Mouse (Mus musculus): ENCODE measurements around the gene Fbxl17. TPM values are rescaled to one million over a fixed set of nuclear protein-coding genes. Genes with fewer than 3 reads are reported as not detected.

Fbxl17 gene
- total and polyA plus RNA-seq, 2 experiments from 2014 or later, result 13.1 to 22.3 TPM

- ATAC-seq (no peak), DNase-seq (ENCODE audit: low spot score) (no peak)
- H3K4me2 ChIP-seq (ENCODE audit: low read depth, low read length), result no peak overlapping the region
- WGBS, result 76% methylated on average over 2 of the region's 2 CpGs
- H3K9me3 ChIP-seq (ENCODE audit: low read length), result no peaks in the 10 kb centered on the region
- no peak overlapping the region for H3K9ac ChIP-seq (replicated peaks; ENCODE audit: low read length)
- H3K27ac ChIP-seq, result no peak overlapping the region
- no peaks in the 10 kb centered on the region for H3K4me1 ChIP-seq (ENCODE audit: insufficient read depth, low read length)
- no peak overlapping the region for H3K4me3 ChIP-seq (ENCODE audit: low read length)
- no peaks in the 10 kb centered on the region for H3K27me3 ChIP-seq (ENCODE audit: insufficient read depth, low read length)
- TF ChIP-seq CTCF (IDR thresholded peaks at IDR 0.05; ENCODE audit: low read depth), result no peak
- no peaks in the 10 kb centered on the region for H3K36me3 ChIP-seq (ENCODE audit: insufficient read depth, low read length)
Measured at GRCm38 (mm10) chr17:63280990-63281389, 218.8 kb downstream of the Fbxl17 start.

GRCm38 (mm10) chr17:63279144-63279543 is 220.7 kb downstream of the Fbxl17 start:
- Histone ChIP-seq H3K27me3 (ENCODE audit: insufficient read depth, low read length) (no peaks in the 10 kb centered on the region), H3K27ac (no peak overlapping the region), H3K9me3 (ENCODE audit: low read length) (no peaks in the 10 kb centered on the region), H3K4me1 (ENCODE audit: insufficient read depth, low read length) (no peaks in the 10 kb centered on the region), H3K36me3 (ENCODE audit: insufficient read depth, low read length) (no peaks in the 10 kb centered on the region), H3K4me3 (ENCODE audit: low read length) (no peak overlapping the region), H3K9ac (replicated peaks; ENCODE audit: low read length) (no peak overlapping the region), H3K4me2 (ENCODE audit: low read depth, low read length) (no peak overlapping the region)
- no peak for ATAC-seq
- DNase-seq (ENCODE audit: low spot score), result no peak
- 76% methylated on average over 4 of the region's 4 CpGs for WGBS
- no peak for TF ChIP-seq CTCF (IDR thresholded peaks at IDR 0.05; ENCODE audit: low read depth)

- H3K36me3 ChIP-seq (ENCODE audit: insufficient read depth, low read length), result no peaks in the 10 kb centered on the region
- ATAC-seq, result no peak
- H3K9me3 ChIP-seq (ENCODE audit: low read length), result no peaks in the 10 kb centered on the region
- no peak overlapping the region for H3K4me3 ChIP-seq (ENCODE audit: low read length)
- no peak overlapping the region for H3K4me2 ChIP-seq (ENCODE audit: low read depth, low read length)
- 0 out of 2 replicates have a peak, but pooled peaks cover 6% of the 10 kb centered on the region for H3K4me1 ChIP-seq (ENCODE audit: insufficient read depth, low read length)
- no peaks in the 10 kb centered on the region for H3K27me3 ChIP-seq (ENCODE audit: insufficient read depth, low read length)
- DNase-seq (ENCODE audit: low spot score), result no peak
- no peak for TF ChIP-seq CTCF (IDR thresholded peaks at IDR 0.05; ENCODE audit: low read depth)
- H3K27ac ChIP-seq, result no peak overlapping the region
- 81% methylated on average over 2 of the region's 2 CpGs for WGBS
- H3K9ac ChIP-seq (replicated peaks; ENCODE audit: low read length), result no peak overlapping the region
Measured at GRCm38 (mm10) chr17:63273353-63273752, 226.5 kb downstream of the Fbxl17 start.

GRCm38 (mm10) chr17:63272914-63273313 is 226.9 kb downstream of the Fbxl17 start:
- 0 out of 2 replicates have a peak, but pooled peaks have one; percentile 9 for TF ChIP-seq CTCF (IDR thresholded peaks at IDR 0.05; ENCODE audit: low read depth)
- H3K27me3 ChIP-seq (ENCODE audit: insufficient read depth, low read length), result no peaks in the 10 kb centered on the region
- no peak overlapping the region for H3K27ac ChIP-seq
- H3K4me1 ChIP-seq (ENCODE audit: insufficient read depth, low read length), result 0 out of 2 replicates have a peak, but pooled peaks cover 6% of the 10 kb centered on the region
- no peaks in the 10 kb centered on the region for H3K9me3 ChIP-seq (ENCODE audit: low read length)
- no peak overlapping the region for H3K4me3 ChIP-seq (ENCODE audit: low read length)
- DNase-seq (ENCODE audit: low spot score) (no peak), ATAC-seq (no peak)
- H3K4me2 ChIP-seq (ENCODE audit: low read depth, low read length), result no peak overlapping the region
- no peaks in the 10 kb centered on the region for H3K36me3 ChIP-seq (ENCODE audit: insufficient read depth, low read length)
- H3K9ac ChIP-seq (replicated peaks; ENCODE audit: low read length), result no peak overlapping the region

- no peak for TF ChIP-seq CTCF (IDR thresholded peaks at IDR 0.05; ENCODE audit: low read depth)
- no peaks in the 10 kb centered on the region for H3K9me3 ChIP-seq (ENCODE audit: low read length)
- WGBS, result 81% methylated on average over 6 of the region's 6 CpGs
- 0 out of 2 replicates have a peak, but pooled peaks cover 6% of the 10 kb centered on the region for H3K4me1 ChIP-seq (ENCODE audit: insufficient read depth, low read length)
- no peak overlapping the region for H3K4me3 ChIP-seq (ENCODE audit: low read length)
- no peak for ATAC-seq
- H3K9ac ChIP-seq (replicated peaks; ENCODE audit: low read length), result no peak overlapping the region
- no peaks in the 10 kb centered on the region for H3K36me3 ChIP-seq (ENCODE audit: insufficient read depth, low read length)
- no peak overlapping the region for H3K27ac ChIP-seq
- DNase-seq (ENCODE audit: low spot score), result no peak
- no peaks in the 10 kb centered on the region for H3K27me3 ChIP-seq (ENCODE audit: insufficient read depth, low read length)
- no peak overlapping the region for H3K4me2 ChIP-seq (ENCODE audit: low read depth, low read length)
Measured at GRCm38 (mm10) chr17:63271000-63271399, 228.8 kb downstream of the Fbxl17 start.

- DNase-seq (ENCODE audit: low spot score), result no peak
- H3K4me1 ChIP-seq (ENCODE audit: insufficient read depth, low read length), result 0 out of 2 replicates have a peak, but pooled peaks cover 6% of the 10 kb centered on the region
- H3K4me2 ChIP-seq (ENCODE audit: low read depth, low read length), result no peak overlapping the region
- no peak overlapping the region for H3K9ac ChIP-seq (replicated peaks; ENCODE audit: low read length)
- H3K27ac ChIP-seq, result no peak overlapping the region
- no peak overlapping the region for H3K4me3 ChIP-seq (ENCODE audit: low read length)
- ATAC-seq, result no peak
- WGBS, result 82% methylated on average over 5 of the region's 5 CpGs
- no peaks in the 10 kb centered on the region for H3K9me3 ChIP-seq (ENCODE audit: low read length)
- TF ChIP-seq CTCF (IDR thresholded peaks at IDR 0.05; ENCODE audit: low read depth), result no peak
- no peaks in the 10 kb centered on the region for H3K27me3 ChIP-seq (ENCODE audit: insufficient read depth, low read length)
- no peaks in the 10 kb centered on the region for H3K36me3 ChIP-seq (ENCODE audit: insufficient read depth, low read length)
Measured at GRCm38 (mm10) chr17:63270513-63270912, 229.3 kb downstream of the Fbxl17 start.

- Histone ChIP-seq H3K9ac (replicated peaks; ENCODE audit: low read length) (no peak overlapping the region), H3K27ac (no peak overlapping the region), H3K4me2 (ENCODE audit: low read depth, low read length) (no peak overlapping the region), H3K4me1 (ENCODE audit: insufficient read depth, low read length) (no peaks in the 10 kb centered on the region), H3K4me3 (ENCODE audit: low read length) (no peak overlapping the region), H3K9me3 (ENCODE audit: low read length) (no peaks in the 10 kb centered on the region), H3K27me3 (ENCODE audit: insufficient read depth, low read length) (no peaks in the 10 kb centered on the region), H3K36me3 (ENCODE audit: insufficient read depth, low read length) (no peaks in the 10 kb centered on the region)
- 87% methylated on average over 5 of the region's 5 CpGs for WGBS
- ATAC-seq (no peak), DNase-seq (ENCODE audit: low spot score) (no peak)
- TF ChIP-seq CTCF (IDR thresholded peaks at IDR 0.05; ENCODE audit: low read depth), result no peak
Measured at GRCm38 (mm10) chr17:63262674-63263073, 237.1 kb downstream of the Fbxl17 start.
